ENCODE assay signal across 22 mouse cellular contexts in genomic region chr4:97914761-97915160, GRCm38 (mm10).
DNase-seq lines count a peak whose midpoint lies in the region; ATAC-seq and TF ChIP-seq lines count a peak whose summit lies in the region.
"Had no signal": no experiment of that assay in that cellular context is flagged by ENCODE, and none has a peak within 500 bp of the region (broad histone marks: within the 10 kb centered on the region; RNA-seq: fewer than 3 reads in every experiment).

No protein-coding gene starts in this region.

- no peaks in the 10 kb centered on the region for H3K9me3 ChIP-seq in limb, embryonic 13.5 days
- H3K9me3 ChIP-seq in limb, embryonic 10.5 days (replicated peaks), result no peaks in the 10 kb centered on the region
- H3K9me3 ChIP-seq: embryonic facial prominence, embryonic 13.5 days; forebrain, embryonic 13.5 days; forebrain, embryonic 15.5 days had no signal

- peaks cover 29% of the 10 kb centered on the region for H3K4me1 ChIP-seq in cerebellum, adult 2 months (ENCODE audit: control insufficient read depth, insufficient read depth, low read length)
- peaks cover 49% of the 10 kb centered on the region for H3K4me1 ChIP-seq in limb, embryonic 13.5 days
- H3K4me1 ChIP-seq in limb, embryonic 10.5 days, result no peaks in the 10 kb centered on the region

- H3K4me2 ChIP-seq in limb, embryonic 13.5 days (replicated peaks), result no peak overlapping the region
- H3K4me2 ChIP-seq: embryonic facial prominence, embryonic 13.5 days; forebrain, embryonic 13.5 days; forebrain, embryonic 15.5 days had no signal

- H3K36me3 ChIP-seq in limb, embryonic 13.5 days, result peaks cover 6% of the 10 kb centered on the region; the same call in 1 of the 2 replicates
- no peaks in the 10 kb centered on the region for H3K36me3 ChIP-seq in limb, embryonic 10.5 days
- H3K36me3 ChIP-seq: embryonic facial prominence, embryonic 13.5 days; forebrain, embryonic 15.5 days had no signal

- no peaks in the 10 kb centered on the region for H3K27me3 ChIP-seq in cerebellum, adult 2 months (ENCODE audit: control insufficient read depth, insufficient read depth, low read length)
- no peaks in the 10 kb centered on the region for H3K27me3 ChIP-seq in limb, embryonic 13.5 days
- H3K27me3 ChIP-seq in limb, embryonic 10.5 days (ENCODE audit: low read depth, poor library complexity, severe bottlenecking), result no peaks in the 10 kb centered on the region
- H3K27me3 ChIP-seq: CH12.LX; embryonic facial prominence, embryonic 13.5 days; forebrain, embryonic 13.5 days; forebrain, embryonic 15.5 days; Patski had no signal

- TF ChIP-seq CTCF in cerebellum, adult 2 months (IDR thresholded peaks at IDR 0.05; ENCODE audit: borderline replicate concordance, insufficient read depth, low read depth, low read length), result no peak
- TF ChIP-seq CTCF in layer of hippocampus, adult 2 months (conservative IDR thresholded peaks at IDR 0.05), result no peak

- WGBS in cerebellum, adult 2 months, result 74% methylated on average over 5 of the region's 5 CpGs
- WGBS in limb, embryonic 13.5 days, result 91% methylated on average over 5 of the region's 5 CpGs
- 91% methylated on average over 5 of the region's 5 CpGs for WGBS in limb, embryonic 10.5 days

- no peak overlapping the region for H3K9ac ChIP-seq in limb, embryonic 13.5 days
- H3K9ac ChIP-seq: embryonic facial prominence, embryonic 13.5 days; forebrain, embryonic 13.5 days; forebrain, embryonic 15.5 days; forebrain, postnatal 0 days had no signal

- no peak overlapping the region for H3K4me3 ChIP-seq in cerebellum, adult 2 months (replicated peaks; ENCODE audit: insufficient read depth, low read depth, low read length)
- no peak overlapping the region for H3K4me3 ChIP-seq in layer of hippocampus, adult 2 months
- H3K4me3 ChIP-seq in limb, embryonic 13.5 days, result no peak overlapping the region
- H3K4me3 ChIP-seq in limb, embryonic 10.5 days, result no peak overlapping the region
- H3K4me3 ChIP-seq: embryonic facial prominence, embryonic 13.5 days; forebrain, embryonic 13.5 days; forebrain, embryonic 15.5 days had no signal

- DNase-seq in cerebellum, adult 2 months, result no peak
- DNase-seq in cerebellum, adult 18-20 months, result no peak
- no peak for DNase-seq in frontal cortex, postnatal 14 days (ENCODE audit: low spot score in 2 of 2)
- no peak for DNase-seq in layer of hippocampus, adult 2 months (ENCODE audit: low spot score in 2 of 2)
- DNase-seq in layer of hippocampus, adult 11-12 months (ENCODE audit: low spot score), result no peak
- no peak for DNase-seq in limb, embryonic 10.5 days (ENCODE audit: low spot score)
- DNase-seq: adrenal gland, adult 8-10 months; adrenal gland, postnatal 14 days; adrenal gland, postnatal 36 days; B cell, adult 2 months; cerebellum, adult 11-12 months; cerebellum, adult 9-10 months; forebrain, postnatal 0 days had no signal

- peak overlapping the region; percentile 11; the same call in 1 of the 2 replicates for H3K27ac ChIP-seq in cerebellum, adult 2 months (ENCODE audit: insufficient read depth, low read length)
- H3K27ac ChIP-seq in layer of hippocampus, adult 2 months, result peak overlapping the region; percentile 58; the same call in 1 of the 2 replicates
- 0 out of 2 replicates have a peak overlapping the region, but pooled peaks have one; percentile 39 for H3K27ac ChIP-seq in limb, embryonic 13.5 days
- H3K27ac ChIP-seq in limb, embryonic 10.5 days, result no peak overlapping the region
- H3K27ac ChIP-seq: embryonic facial prominence, embryonic 13.5 days; forebrain, embryonic 13.5 days had no signal

- ATAC-seq in frontal cortex, adult (ENCODE audit: low TSS enrichment), result peak; percentile 25; the same call in 1 of the 2 replicates
- no peak for ATAC-seq in limb, embryonic 13.5 days (ENCODE audit: low FRiP score, low read depth)
- ATAC-seq: activated CD4-positive, CD25-positive, alpha-beta regulatory T cell, adult 4 months; CD4-positive, CD25-positive, alpha-beta regulatory T cell, adult 4 months; forebrain, embryonic 13.5 days; forebrain, embryonic 15.5 days; forebrain, postnatal 0 days; Patski had no signal

- TF ChIP-seq POLR2A in cerebellum, adult 2 months (IDR thresholded peaks at IDR 0.05; ENCODE audit: borderline replicate concordance, insufficient read depth, low read length), result no peak
